8 mouse cellular contexts compared by ENCODE assay signal in genomic region chr13:116705611-116706386, GRCm38 (mm10).
DNase-seq lines count a peak whose midpoint lies in the region; ATAC-seq and TF ChIP-seq lines count a peak whose summit lies in the region.

No protein-coding gene starts in this region.

- H3K36me3 ChIP-seq in kidney, embryonic 14.5 days (ENCODE audit: control insufficient read depth, insufficient read depth, low read length), result no peaks in the 10 kb centered on the region
- no peaks in the 10 kb centered on the region for H3K36me3 ChIP-seq in kidney, adult 2 months (ENCODE audit: control insufficient read depth, insufficient read depth, low read length)
- H3K36me3 ChIP-seq in hindbrain, embryonic 12.5 days, result no peaks in the 10 kb centered on the region
- no peaks in the 10 kb centered on the region for H3K36me3 ChIP-seq in midbrain, embryonic 10.5 days

- DNase-seq in kidney, adult 2 months, result no peak
- peak; percentile 65 for DNase-seq in embryo, embryonic 10 days (ENCODE audit: low spot score)
- DNase-seq in midbrain, embryonic 10.5 days (ENCODE audit: low spot score), result peak; percentile 68
- DNase-seq in spleen, adult 12 weeks (ENCODE audit: low spot score), result no peak
- no peak for DNase-seq in cerebellum, adult 11-12 months
- no peak for DNase-seq in thymus, postnatal 4 days

- WGBS in kidney, embryonic 14.5 days, result 1% methylated on average over 39 of the region's 39 CpGs
- WGBS in kidney, adult 2 months, result 2% methylated on average over 39 of the region's 39 CpGs
- under 1% methylated on average over 39 of the region's 39 CpGs for WGBS in hindbrain, embryonic 12.5 days
- under 1% methylated on average over 39 of the region's 39 CpGs for WGBS in midbrain, embryonic 10.5 days

- no peak overlapping the region for H3K27ac ChIP-seq in kidney, embryonic 14.5 days (ENCODE audit: low read depth, low read length)
- no peak overlapping the region for H3K27ac ChIP-seq in kidney, adult 2 months (ENCODE audit: insufficient read depth, low read depth, low read length)
- no peak overlapping the region for H3K27ac ChIP-seq in hindbrain, embryonic 12.5 days
- peak overlapping the region; percentile 73 for H3K27ac ChIP-seq in midbrain, embryonic 10.5 days (replicated peaks)

- TF ChIP-seq POLR2A in kidney, adult 2 months (IDR thresholded peaks at IDR 0.05; ENCODE audit: low read depth, low read length), result no peak

- peaks cover 64% of the 10 kb centered on the region for H3K27me3 ChIP-seq in kidney, embryonic 14.5 days (ENCODE audit: control insufficient read depth, insufficient read depth, low read length)
- peaks cover 11% of the 10 kb centered on the region for H3K27me3 ChIP-seq in kidney, adult 2 months (replicated peaks; ENCODE audit: control insufficient read depth, insufficient read depth, low read length)
- peaks cover 76% of the 10 kb centered on the region for H3K27me3 ChIP-seq in hindbrain, embryonic 12.5 days
- H3K27me3 ChIP-seq in midbrain, embryonic 10.5 days (ENCODE audit: low read depth, poor library complexity, severe bottlenecking), result peaks cover 95% of the 10 kb centered on the region

- H3K4me2 ChIP-seq in kidney, embryonic 14.5 days (replicated peaks; ENCODE audit: low read depth, low read length), result peak overlapping the region; percentile 32
- peak overlapping the region; percentile 46 for H3K4me2 ChIP-seq in hindbrain, embryonic 12.5 days (replicated peaks)

- no peak overlapping the region for H3K9ac ChIP-seq in kidney, embryonic 14.5 days (ENCODE audit: low read depth, low read length)
- H3K9ac ChIP-seq in hindbrain, embryonic 12.5 days, result 0 out of 2 replicates have a peak overlapping the region, but pooled peaks have one; percentile 14

- H3K9me3 ChIP-seq in kidney, embryonic 14.5 days (ENCODE audit: control insufficient read depth, low read length), result no peaks in the 10 kb centered on the region
- H3K9me3 ChIP-seq in hindbrain, embryonic 12.5 days (replicated peaks), result no peaks in the 10 kb centered on the region
- H3K9me3 ChIP-seq in midbrain, embryonic 10.5 days (replicated peaks), result no peaks in the 10 kb centered on the region

- peak; percentile 82 for ATAC-seq in kidney, embryonic 14.5 days (ENCODE audit: low FRiP score, low TSS enrichment)
- ATAC-seq in hindbrain, embryonic 12.5 days (ENCODE audit: low FRiP score), result peak; percentile 57

- H3K4me3 ChIP-seq in kidney, embryonic 14.5 days (ENCODE audit: low read length), result peak overlapping the region; percentile 27
- no peak overlapping the region for H3K4me3 ChIP-seq in kidney, adult 2 months (ENCODE audit: insufficient read depth, low read depth, low read length)
- peak overlapping the region; percentile 15 for H3K4me3 ChIP-seq in hindbrain, embryonic 12.5 days
- H3K4me3 ChIP-seq in midbrain, embryonic 10.5 days, result peak overlapping the region; percentile 53

- TF ChIP-seq CTCF in kidney, adult 2 months (conservative IDR thresholded peaks at IDR 0.05; ENCODE audit: insufficient read depth, insufficient read length, low read depth, low read length), result no peak

- H3K4me1 ChIP-seq in kidney, embryonic 14.5 days (ENCODE audit: control insufficient read depth, insufficient read depth, low read length), result 0 out of 2 replicates have a peak, but pooled peaks cover 5% of the 10 kb centered on the region
- peaks cover 2% of the 10 kb centered on the region; the same call in 1 of the 2 replicates for H3K4me1 ChIP-seq in kidney, adult 2 months (ENCODE audit: control insufficient read depth, insufficient read depth, low read length)
- H3K4me1 ChIP-seq in hindbrain, embryonic 12.5 days, result peaks cover 25% of the 10 kb centered on the region
- peaks cover 52% of the 10 kb centered on the region for H3K4me1 ChIP-seq in midbrain, embryonic 10.5 days

Comparison
In these comparisons a context has a peak if more than half of its experiments do, and no peak if none do; other contexts are left out.
1. DNase-seq: peak in embryo, embryonic 10 days (single experiment) and midbrain, embryonic 10.5 days (single experiment); none in kidney, adult 2 months (single experiment), spleen, adult 12 weeks (single experiment), cerebellum, adult 11-12 months (single experiment) and thymus, postnatal 4 days (single experiment).